Mouse (Mus musculus): ENCODE measurements around the gene Olfr1006.
"Not testable (repeated sequence)": the region's sequence is repeated elsewhere in the genome, so short reads cannot be mapped to it uniquely, and the experiment has no call there.

DNA sequence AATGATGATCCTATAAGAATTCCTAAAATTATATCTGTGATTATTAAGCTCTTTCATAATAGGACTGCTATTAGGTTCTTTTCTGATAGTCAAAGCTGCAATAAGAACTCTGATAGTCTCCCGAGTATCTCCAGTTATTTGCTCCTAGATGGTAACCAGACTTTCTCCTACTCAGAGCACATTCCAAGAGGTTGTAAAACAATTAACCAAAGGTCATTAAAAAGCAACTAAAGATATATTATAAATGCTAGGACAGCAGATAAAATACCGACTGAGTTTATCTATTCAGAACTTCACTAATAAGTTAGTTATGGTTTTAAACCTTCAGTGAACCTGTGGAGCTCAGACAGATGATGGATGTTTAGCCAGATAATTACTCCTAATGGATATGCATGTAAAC, 32.1 kb upstream of the Olfr1006 start:
- TF ChIP-seq CTCF, EP300 (IDR thresholded peaks at IDR 0.05): not testable (repeated sequence)

All from lung, postnatal 0 days (tissue).